Mouse (Mus musculus): ENCODE measurements at regions not wholly inside any gene's neighbourhood (a gene's known extent, or its start where the extent isn't known, plus 50 kb on each side); places are given as distances from the start of the nearest gene placed in this dataset.
"Not testable (repeated sequence)": the region's sequence is repeated elsewhere in the genome, so short reads cannot be mapped to it uniquely, and the experiment has no call there.

DNA sequence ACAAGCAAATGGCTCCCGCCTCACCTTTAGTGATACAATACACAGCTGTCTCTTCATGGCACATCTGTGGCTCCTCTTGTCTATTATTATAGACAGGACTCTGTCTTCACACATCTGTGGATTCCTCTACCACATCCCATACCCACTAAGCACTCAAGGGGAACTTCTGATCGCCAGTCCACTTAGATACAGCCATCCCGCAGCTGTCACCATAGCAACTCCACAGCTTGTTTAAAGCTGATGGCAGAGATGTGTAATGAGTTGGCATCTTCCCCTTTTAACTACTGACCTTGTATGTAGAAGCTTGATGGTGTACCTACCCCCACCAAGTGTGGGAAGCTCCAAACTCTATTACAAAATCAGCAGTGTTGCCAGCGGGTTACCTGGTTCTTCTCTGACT, 109.5 kb upstream of the Pfn2 start:
- DNase-seq (ENCODE audit: inconsistent age in 2 of 2, low spot score in 1 of 2): no peak

DNA sequence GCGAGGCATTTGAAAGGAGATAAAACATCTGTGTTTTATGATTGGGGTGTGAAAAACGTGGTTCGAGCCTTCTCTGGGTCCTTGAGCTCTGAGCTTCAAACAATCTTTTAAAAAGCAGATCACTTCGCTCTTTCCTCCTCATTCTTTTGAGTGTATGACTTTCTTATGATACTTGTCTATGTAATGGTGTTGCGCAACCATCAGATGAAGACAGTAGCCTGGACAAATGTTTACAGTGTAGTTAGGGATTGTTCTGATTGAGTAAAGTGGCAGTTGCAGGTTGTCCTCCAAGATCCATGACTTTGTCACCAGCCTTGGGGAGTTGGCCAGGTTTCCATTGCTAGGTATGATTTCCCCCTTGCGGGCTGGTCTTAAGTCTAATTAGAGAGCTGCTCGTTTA, 116.1 kb upstream of the Pfn2 start:
- DNase-seq (ENCODE audit: inconsistent age in 2 of 2, low spot score in 1 of 2): no peak

DNA sequence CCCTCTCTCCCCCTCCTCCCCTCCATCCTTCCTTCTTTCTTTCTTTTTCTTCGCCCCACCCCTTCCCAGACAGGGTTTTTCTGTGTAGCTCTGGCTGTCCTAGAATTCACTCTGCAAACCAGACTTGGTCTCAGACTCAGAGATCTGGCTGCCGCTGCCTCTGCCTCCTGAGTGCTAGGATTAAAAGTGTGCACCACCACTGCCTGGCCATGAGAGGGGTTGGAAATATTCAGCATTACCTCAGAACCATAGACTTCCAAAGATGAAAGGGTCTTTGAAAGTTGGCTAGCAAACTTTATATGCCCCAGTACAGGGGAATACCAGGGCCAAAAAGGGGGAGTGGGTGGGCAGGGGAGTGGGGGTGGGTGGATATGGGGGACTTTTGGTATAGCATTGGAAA, 122.7 kb upstream of the Pfn2 start:
- not testable (repeated sequence) for DNase-seq (ENCODE audit: inconsistent age in 2 of 2, low spot score in 1 of 2)

- DNase-seq (ENCODE audit: inconsistent age in 2 of 2, low spot score in 1 of 2): no peak
Observed at GRCm38 (mm10) chr3:57972469-57973245, 124.8 kb upstream of the Pfn2 start.

GRCm38 (mm10) chr3:57973546-57973945, 125.7 kb upstream of the Pfn2 start:
- DNase-seq (ENCODE audit: inconsistent age in 2 of 2, low spot score in 1 of 2): no peak

- no peak for DNase-seq (ENCODE audit: inconsistent age in 2 of 2, low spot score in 1 of 2)
Observed at GRCm38 (mm10) chr3:57975379-57975778, 127.5 kb upstream of the Pfn2 start.

- DNase-seq (ENCODE audit: inconsistent age in 2 of 2, low spot score in 1 of 2): peak in 1 of 2 experiments; percentile 67
Observed at GRCm38 (mm10) chr3:57976640-57977229, 128.9 kb upstream of the Pfn2 start.

DNA sequence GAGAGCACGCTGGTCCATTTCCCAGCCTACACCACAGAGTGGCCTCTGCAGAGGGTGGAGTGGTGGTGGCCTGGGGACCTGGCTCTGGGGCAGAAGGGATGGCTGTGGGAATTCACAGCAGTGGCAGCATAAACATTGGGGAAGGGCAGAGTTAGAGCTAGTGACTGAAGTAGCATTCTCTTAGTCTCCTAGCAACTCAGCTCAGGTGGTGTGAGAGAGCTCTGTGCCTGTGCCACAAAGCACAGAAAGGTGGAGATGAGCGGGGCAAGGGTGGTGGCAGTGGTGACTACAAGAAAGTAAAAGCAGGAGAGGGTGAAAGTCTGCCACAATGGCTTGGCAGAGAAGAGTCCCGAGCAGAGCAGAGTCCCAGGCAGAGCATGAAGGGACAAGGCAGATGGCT, 140.3 kb upstream of the Pfn2 start:
- no peak for DNase-seq (ENCODE audit: inconsistent age in 2 of 2, low spot score in 1 of 2)

- DNase-seq (ENCODE audit: inconsistent age in 2 of 2, low spot score in 1 of 2): no peak
Observed at GRCm38 (mm10) chr3:57990738-57991137, 142.9 kb upstream of the Pfn2 start.

DNA sequence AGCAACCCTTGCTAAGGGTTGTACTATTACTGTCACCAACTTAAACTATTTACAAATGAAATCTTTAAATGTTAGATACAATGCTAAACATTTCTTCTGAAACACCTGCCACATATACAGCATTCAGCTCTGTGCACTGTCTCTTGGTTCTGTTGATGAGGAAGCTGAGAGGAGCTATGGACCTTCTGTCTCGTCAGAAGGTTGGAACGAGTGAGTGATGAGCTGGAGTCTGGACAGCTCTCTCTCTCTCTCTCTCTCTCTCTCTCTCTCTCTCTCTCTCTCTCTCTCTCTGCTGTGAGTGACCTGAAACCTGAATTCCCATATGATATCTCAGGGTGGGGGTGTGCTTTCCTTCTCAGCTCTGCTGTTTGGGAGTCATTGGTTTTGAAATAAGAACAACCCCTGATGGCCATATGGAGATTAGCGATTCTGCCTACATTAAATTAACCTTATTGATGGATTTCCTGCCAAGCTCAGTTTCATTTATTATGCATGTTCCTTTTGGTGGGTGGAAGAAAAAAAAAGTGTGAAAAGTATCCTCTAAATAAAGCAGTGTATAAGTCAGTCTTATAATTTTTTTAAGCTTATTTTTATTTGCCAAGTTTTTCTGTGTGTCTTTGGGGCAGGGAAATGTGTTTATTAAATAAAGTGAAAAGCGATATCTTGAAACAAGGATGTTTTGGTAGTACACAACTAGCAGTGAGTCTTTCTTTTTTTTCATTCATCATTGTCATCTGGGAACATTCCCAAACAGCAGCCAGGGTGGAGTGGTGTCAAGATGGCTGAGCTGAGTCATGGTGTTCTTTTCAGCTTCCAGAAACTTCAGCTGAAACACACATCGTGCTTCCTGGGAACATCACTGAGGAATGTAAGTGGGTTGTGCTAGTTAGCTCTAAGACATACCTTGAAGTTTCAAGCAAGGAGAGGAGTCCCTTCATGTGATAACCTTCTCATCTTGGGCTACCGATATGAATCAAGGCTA, 150.5 kb upstream of the Pfn2 start:
- no peak for DNase-seq (ENCODE audit: inconsistent age in 2 of 2, low spot score in 1 of 2)

DNA sequence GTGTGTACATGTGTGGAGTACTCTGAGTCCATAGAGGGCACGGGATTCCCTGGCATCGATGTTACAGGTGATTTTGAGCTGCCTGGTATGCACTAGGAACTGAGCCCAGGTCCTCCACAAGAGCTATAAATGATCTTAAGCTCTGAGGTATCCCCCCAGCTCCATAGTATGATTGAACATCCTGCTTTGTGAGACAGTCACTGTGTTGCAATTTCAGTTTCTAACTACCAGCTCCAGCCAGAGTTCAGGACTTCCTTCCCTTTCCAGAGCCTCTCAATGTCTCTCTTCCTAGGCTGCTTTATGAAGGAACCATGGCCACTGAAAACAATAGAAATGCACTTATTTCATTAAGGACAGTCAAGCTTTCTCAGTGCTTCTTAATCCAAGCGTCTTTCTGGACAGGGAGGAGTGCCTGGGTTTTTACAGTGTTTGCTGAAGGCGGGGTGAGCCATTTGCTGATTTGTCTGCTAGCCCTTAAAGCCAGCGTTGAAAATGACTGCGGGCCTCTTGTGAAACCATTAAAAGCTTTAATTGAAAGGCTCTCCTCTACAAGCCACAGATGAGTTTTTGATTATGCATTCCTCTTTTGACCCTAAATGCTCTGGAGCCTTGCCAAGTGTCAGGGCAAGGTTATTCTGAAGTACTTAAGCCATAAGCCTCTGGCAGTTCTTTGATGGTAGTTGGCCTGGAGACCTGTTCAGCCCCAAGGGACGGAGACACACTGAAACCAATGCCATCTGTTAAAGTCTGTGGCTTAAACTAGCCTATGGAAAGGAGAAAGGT, 155.1 kb upstream of the Pfn2 start:
- DNase-seq (ENCODE audit: inconsistent age in 2 of 2, low spot score in 1 of 2): peak in 1 of 2 experiments; percentile 28

GRCm38 (mm10) chr3:58024750-58025392, 177.0 kb upstream of the Pfn2 start:
- DNase-seq (ENCODE audit: inconsistent age in 2 of 2, low spot score in 1 of 2): no peak

- DNase-seq (ENCODE audit: inconsistent age in 2 of 2, low spot score in 1 of 2): no peak
Observed at GRCm38 (mm10) chr3:58049618-58050017, 201.7 kb upstream of the Pfn2 start.

GRCm38 (mm10) chr3:58054726-58055125, 206.8 kb upstream of the Pfn2 start:
- DNase-seq (ENCODE audit: inconsistent age in 2 of 2, low spot score in 1 of 2): no peak

GRCm38 (mm10) chr3:58055181-58055580, 207.3 kb upstream of the Pfn2 start:
- no peak for DNase-seq (ENCODE audit: inconsistent age in 2 of 2, low spot score in 1 of 2)

DNA sequence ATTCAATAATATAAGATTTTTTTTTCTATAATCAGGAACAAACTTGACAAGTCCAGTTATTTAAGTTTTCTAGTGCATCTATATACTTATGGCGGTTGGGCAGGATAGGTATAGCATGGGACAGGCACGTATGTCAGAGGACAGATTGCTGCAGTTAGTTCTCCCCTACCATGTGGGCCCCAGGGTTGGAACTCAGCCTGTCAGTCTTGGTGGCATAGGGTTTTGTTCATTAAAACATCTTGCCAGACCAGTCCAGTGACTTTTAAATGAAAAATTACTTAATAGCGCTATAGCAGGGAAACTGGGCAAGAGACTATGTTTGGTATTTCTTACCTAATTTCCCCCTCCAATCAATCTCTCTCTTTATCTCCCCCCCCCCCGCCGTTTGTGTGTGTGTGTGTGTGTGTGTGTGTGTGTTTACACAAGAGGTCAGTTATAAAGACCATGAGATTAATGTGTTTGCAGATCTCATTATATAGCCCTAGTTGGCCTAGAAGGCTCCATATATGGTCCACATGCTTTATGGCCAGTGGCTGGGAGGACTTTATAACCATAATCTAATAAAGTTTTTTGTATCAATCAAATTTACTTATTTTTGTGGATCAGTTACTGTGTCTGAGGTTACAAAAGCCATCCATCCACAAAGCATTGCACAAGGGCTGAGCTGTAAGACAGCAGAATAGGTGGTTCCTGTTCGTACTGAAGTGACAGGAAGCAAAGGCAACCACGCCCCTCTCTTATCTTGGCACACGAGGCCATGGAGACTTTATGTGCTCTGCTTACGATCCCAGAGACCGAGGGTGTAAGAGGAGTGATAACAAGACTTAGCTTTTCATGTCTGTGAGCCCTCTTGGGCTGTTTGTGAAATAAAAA, 208.5 kb upstream of the Pfn2 start:
- peak; percentile 4 to 27 for DNase-seq (ENCODE audit: inconsistent age in 2 of 2, low spot score in 1 of 2)

DNA sequence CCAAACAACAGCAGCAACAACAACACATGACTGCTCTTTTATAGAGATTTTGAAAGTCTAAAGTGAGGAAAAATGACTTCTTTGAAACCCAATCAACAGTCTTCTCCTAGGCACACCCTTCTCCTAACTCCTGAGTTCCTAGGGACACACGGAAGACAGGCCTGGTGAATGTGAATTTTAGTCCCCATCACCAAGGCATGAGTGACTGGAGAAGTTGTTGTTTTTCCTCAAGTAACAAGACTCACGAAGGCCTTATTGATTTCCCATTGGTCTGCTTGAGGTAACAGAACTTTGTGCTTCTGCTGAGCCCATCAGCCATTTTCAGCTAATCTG, 209.2 kb upstream of the Pfn2 start:
- DNase-seq (ENCODE audit: inconsistent age in 2 of 2, low spot score in 1 of 2): no peak

DNA sequence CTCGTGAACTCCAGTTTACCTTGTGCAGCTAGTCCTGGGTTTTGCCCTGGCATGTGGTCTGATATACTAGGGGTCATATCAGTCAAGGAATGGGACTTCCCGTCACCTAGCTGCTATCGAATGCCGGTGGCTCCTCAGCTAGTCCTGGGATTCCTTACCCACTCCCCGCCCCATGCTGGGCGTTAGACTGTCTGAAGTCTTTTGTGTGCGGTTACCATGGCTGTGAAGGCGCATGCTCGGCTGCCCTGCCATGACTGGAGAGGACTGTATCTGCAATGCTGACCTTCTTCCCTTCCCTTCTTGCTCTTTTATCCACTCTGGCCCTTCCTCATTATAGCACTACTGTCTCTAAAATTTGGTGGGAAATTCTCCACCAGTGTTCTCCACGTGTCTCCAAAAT, 210.3 kb upstream of the Pfn2 start:
- DNase-seq (ENCODE audit: inconsistent age in 2 of 2, low spot score in 1 of 2): no peak

GRCm38 (mm10) chr3:58063852-58064549, 216.1 kb upstream of the Pfn2 start:
- peak in 1 of 2 experiments; percentile 23 for DNase-seq (ENCODE audit: inconsistent age in 2 of 2, low spot score in 1 of 2)
